Mouse (Mus musculus): ENCODE data around the gene Cckbr. TPM values are rescaled to one million over a fixed set of nuclear protein-coding genes. Genes with fewer than 3 reads are reported as not detected.
A peak's percentile ranks its signal among the peaks of the same experiment; 100 is the strongest.

Cckbr gene
- polyA plus RNA-seq, 1 experiment: not detected

DNA sequence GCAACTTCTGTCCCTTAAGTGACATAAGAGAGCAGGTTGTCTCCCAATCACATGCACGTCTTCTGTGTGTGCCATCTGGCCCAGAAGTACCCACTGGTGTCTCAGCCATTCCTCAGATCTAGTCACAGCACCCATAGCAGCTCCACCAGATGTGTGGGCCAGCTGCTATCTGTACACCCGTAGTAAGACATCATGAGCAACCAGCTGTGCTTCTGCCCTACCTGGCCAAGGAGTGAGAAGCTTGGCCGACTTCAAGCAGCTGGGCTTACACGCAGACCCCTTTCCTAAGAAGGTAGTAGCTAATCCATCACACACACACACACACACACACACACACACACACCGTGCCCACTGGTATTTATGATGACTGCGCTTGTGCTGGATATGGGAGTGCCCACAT, 53.7 kb downstream of the Cckbr start:
- H3K27me3 ChIP-seq (ENCODE audit: control insufficient read depth, insufficient read depth, insufficient read length): no peaks in the 10 kb centered on the region
- no peak overlapping the region for H3ac ChIP-seq (ENCODE audit: control insufficient read depth, insufficient read length, low read depth)
- no peak for TF ChIP-seq MYOD1 (IDR thresholded peaks at IDR 0.05; ENCODE audit: control insufficient read depth, insufficient read length, low read depth)
- no peak for TF ChIP-seq MAX (IDR thresholded peaks at IDR 0.05)
- TF ChIP-seq FOSL1 (IDR thresholded peaks at IDR 0.05; ENCODE audit: insufficient read depth, low read length, poor library complexity, severe bottlenecking): no peak
- no peak for TF ChIP-seq CEBPB (IDR thresholded peaks at IDR 0.05; ENCODE audit: low read depth)
- no peak for TF ChIP-seq MYOG (IDR thresholded peaks at IDR 0.05; ENCODE audit: control insufficient read depth, extremely low read depth, insufficient read length)
- no peak for TF ChIP-seq USF1 (IDR thresholded peaks at IDR 0.05; ENCODE audit: low read depth)
- no peak for TF ChIP-seq CTCF (IDR thresholded peaks at IDR 0.05; ENCODE audit: control insufficient read depth, insufficient read depth, insufficient read length)
- H3K79me2 ChIP-seq (ENCODE audit: control insufficient read depth, insufficient read depth): peaks cover 14% of the 10 kb centered on the region
- no peak overlapping the region for H3K4me3 ChIP-seq (ENCODE audit: insufficient read depth, poor library complexity, severe bottlenecking)
- H3K79me3 ChIP-seq (ENCODE audit: low read depth): no peaks in the 10 kb centered on the region
- no peaks in the 10 kb centered on the region for H3K36me3 ChIP-seq (ENCODE audit: control insufficient read depth, insufficient read depth)

DNA sequence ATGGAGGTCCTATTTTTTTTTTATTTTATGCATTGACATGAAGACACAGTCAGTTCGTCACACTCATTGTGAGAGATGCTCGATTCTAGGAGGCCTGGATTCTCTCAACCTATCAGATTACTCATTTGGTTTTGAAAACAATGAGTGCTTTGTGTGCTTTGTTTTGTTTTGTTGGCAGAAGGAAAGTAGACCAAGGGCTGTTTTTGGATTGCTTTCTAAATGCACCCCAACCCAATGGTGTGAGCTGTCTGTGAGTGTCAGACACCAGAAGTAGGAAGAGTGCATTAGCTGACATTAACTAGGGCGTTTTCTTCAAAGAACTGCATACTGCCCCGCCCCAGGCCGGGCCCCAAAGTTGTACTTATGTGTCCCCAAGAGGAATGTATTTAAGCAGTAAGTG, 54.5 kb downstream of the Cckbr start:
- no peaks in the 10 kb centered on the region for H3K36me3 ChIP-seq (ENCODE audit: control insufficient read depth, insufficient read depth)
- H3K79me2 ChIP-seq (ENCODE audit: control insufficient read depth, insufficient read depth): peaks cover 14% of the 10 kb centered on the region
- H3K27me3 ChIP-seq (ENCODE audit: control insufficient read depth, insufficient read depth, insufficient read length): no peaks in the 10 kb centered on the region
- no peaks in the 10 kb centered on the region for H3K79me3 ChIP-seq (ENCODE audit: low read depth)
- no peak for TF ChIP-seq CEBPB (IDR thresholded peaks at IDR 0.05; ENCODE audit: low read depth)
- no peak for TF ChIP-seq MYOD1 (IDR thresholded peaks at IDR 0.05; ENCODE audit: control insufficient read depth, insufficient read length, low read depth)
- no peak for TF ChIP-seq FOSL1 (IDR thresholded peaks at IDR 0.05; ENCODE audit: insufficient read depth, low read length, poor library complexity, severe bottlenecking)
- TF ChIP-seq MYOG (IDR thresholded peaks at IDR 0.05; ENCODE audit: control insufficient read depth, extremely low read depth, insufficient read length): no peak
- TF ChIP-seq MAX (IDR thresholded peaks at IDR 0.05): no peak
- no peak for TF ChIP-seq USF1 (IDR thresholded peaks at IDR 0.05; ENCODE audit: low read depth)
- no peak for TF ChIP-seq CTCF (IDR thresholded peaks at IDR 0.05; ENCODE audit: control insufficient read depth, insufficient read depth, insufficient read length)
- H3K4me3 ChIP-seq (ENCODE audit: insufficient read depth, poor library complexity, severe bottlenecking): no peak overlapping the region
- no peak overlapping the region for H3ac ChIP-seq (ENCODE audit: control insufficient read depth, insufficient read length, low read depth)

DNA sequence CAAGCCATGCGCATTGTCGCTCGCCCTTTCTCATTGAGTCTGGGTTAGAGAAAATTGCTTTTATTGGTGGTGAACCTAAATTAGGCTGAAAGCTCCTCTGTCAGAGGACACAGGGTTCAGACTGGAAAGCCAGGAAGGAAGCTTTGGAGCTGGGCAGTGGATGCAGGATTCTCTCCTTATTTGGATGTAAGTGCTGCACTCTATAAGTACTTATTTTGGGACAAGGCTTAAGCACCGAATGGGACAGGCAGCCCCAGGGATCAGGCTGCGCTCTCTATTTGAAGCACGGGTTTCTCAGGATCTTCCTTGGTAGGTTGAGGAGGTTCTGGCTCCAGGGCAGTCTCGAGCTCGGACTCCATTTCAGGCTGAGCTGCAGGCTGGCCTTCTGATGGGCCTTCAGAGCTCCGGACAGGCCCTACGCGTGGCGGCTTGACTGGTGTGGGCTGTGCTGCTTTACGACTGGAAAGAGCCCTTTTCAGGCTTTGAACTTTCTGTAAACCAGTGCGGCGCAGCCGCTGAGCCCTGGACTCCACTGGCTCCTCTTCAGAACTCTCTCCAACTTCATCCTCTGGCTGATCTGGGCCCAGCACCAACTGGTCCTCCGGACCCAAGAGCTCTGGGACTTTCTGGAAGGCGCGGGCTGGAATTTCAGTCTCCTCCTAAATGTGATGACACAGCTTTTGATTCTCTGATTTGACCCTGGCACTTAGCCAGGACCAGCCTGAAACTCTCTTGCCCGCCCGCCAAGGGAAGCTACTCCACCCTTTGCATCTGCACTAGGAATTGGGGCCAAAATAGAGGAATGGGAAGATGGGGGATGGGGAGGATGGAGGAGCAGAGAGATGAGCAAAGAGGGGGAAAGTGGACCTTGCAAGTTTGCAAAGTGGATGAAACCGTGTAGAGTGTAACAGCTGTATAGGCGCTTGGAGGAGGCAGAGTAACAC, 55.3 kb downstream of the Cckbr start:
- Histone ChIP-seq H3K36me3 (ENCODE audit: control insufficient read depth, insufficient read depth) (no peaks in the 10 kb centered on the region), H3ac (ENCODE audit: control insufficient read depth, insufficient read length, low read depth) (peak overlapping the region; percentile 90), H3K4me3 (ENCODE audit: insufficient read depth, poor library complexity, severe bottlenecking) (peak overlapping the region; percentile 53), H3K27me3 (ENCODE audit: control insufficient read depth, insufficient read depth, insufficient read length) (no peaks in the 10 kb centered on the region), H3K79me3 (ENCODE audit: low read depth) (no peaks in the 10 kb centered on the region), H3K79me2 (ENCODE audit: control insufficient read depth, insufficient read depth) (peaks cover 14% of the 10 kb centered on the region)
- TF ChIP-seq CTCF (IDR thresholded peaks at IDR 0.05; ENCODE audit: control insufficient read depth, insufficient read depth, insufficient read length) (no peak), FOSL1 (IDR thresholded peaks at IDR 0.05; ENCODE audit: insufficient read depth, low read length, poor library complexity, severe bottlenecking) (no peak), MAX (IDR thresholded peaks at IDR 0.05) (no peak), MYOG (IDR thresholded peaks at IDR 0.05; ENCODE audit: control insufficient read depth, extremely low read depth, insufficient read length) (no peak), USF1 (IDR thresholded peaks at IDR 0.05; ENCODE audit: low read depth) (no peak), MYOD1 (IDR thresholded peaks at IDR 0.05; ENCODE audit: control insufficient read depth, insufficient read length, low read depth) (no peak), CEBPB (IDR thresholded peaks at IDR 0.05; ENCODE audit: low read depth) (no peak)

DNA sequence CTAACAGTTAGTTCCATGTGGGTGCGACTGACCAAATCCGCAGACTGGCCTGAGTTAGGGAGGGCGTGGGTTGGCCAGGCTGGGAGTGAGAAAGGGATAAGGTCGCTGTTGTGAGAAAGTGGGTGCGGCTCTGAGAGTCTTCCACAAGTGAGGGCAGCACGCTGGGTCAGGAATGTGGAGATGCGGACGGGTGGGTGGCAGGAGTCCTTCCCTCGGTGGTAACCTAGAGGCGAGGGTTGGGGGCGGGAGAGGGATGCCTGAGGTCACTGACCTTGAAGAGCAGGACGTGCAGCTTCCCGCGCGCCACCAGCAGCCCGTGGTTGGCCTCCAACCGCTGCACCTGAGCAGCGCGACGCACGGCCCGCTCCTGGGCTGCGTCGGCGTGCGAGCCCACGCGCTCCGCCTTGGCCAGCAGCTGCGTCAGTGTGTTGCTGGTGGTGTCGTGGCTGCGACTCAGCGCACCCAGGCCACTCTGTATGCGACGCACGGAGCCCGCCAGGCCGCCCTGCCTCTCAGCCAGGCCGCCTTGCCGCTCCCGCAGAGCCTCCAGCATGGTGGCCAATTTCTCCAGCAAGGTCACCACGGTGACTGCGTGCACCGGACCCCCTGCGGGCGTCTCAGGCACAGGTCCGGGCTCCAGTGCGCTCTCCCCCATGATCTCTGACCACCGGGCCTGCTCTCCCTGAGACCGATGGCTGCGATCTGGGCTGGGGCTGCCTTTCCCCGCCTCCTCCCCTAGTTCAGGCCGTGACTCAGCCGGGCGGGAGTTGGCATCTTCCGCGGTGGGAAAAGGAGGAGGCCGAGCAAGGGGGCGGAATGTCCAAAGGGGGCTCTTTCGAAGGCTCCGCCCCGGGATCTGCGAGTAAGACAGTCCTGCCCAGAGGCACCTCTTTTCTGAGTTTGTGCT, 56.2 kb downstream of the Cckbr start, which contains the start of gene Cavin3:
Gene Cavin3 (minus strand): TSS at position 796 of the 907 bp plus-strand sequence.
- H3K79me3 ChIP-seq (ENCODE audit: low read depth): no peaks in the 10 kb centered on the region
- H3ac ChIP-seq (ENCODE audit: control insufficient read depth, insufficient read length, low read depth): peak within 1 kb of the TSS; percentile 90
- no peaks in the 10 kb centered on the region for H3K36me3 ChIP-seq (ENCODE audit: control insufficient read depth, insufficient read depth)
- peak within 1 kb of the TSS; percentile 53 for H3K4me3 ChIP-seq (ENCODE audit: insufficient read depth, poor library complexity, severe bottlenecking)
- no peaks in the 10 kb centered on the region for H3K27me3 ChIP-seq (ENCODE audit: control insufficient read depth, insufficient read depth, insufficient read length)
- peaks cover 14% of the 10 kb centered on the region for H3K79me2 ChIP-seq (ENCODE audit: control insufficient read depth, insufficient read depth)
- TF ChIP-seq MAX (IDR thresholded peaks at IDR 0.05): no peak
- TF ChIP-seq CEBPB (IDR thresholded peaks at IDR 0.05; ENCODE audit: low read depth): no peak
- TF ChIP-seq CTCF (IDR thresholded peaks at IDR 0.05; ENCODE audit: control insufficient read depth, insufficient read depth, insufficient read length): no peak
- no peak for TF ChIP-seq MYOD1 (IDR thresholded peaks at IDR 0.05; ENCODE audit: control insufficient read depth, insufficient read length, low read depth)
- no peak for TF ChIP-seq USF1 (IDR thresholded peaks at IDR 0.05; ENCODE audit: low read depth)
- TF ChIP-seq FOSL1 (IDR thresholded peaks at IDR 0.05; ENCODE audit: insufficient read depth, low read length, poor library complexity, severe bottlenecking): no peak
- no peak for TF ChIP-seq MYOG (IDR thresholded peaks at IDR 0.05; ENCODE audit: control insufficient read depth, extremely low read depth, insufficient read length)

DNA sequence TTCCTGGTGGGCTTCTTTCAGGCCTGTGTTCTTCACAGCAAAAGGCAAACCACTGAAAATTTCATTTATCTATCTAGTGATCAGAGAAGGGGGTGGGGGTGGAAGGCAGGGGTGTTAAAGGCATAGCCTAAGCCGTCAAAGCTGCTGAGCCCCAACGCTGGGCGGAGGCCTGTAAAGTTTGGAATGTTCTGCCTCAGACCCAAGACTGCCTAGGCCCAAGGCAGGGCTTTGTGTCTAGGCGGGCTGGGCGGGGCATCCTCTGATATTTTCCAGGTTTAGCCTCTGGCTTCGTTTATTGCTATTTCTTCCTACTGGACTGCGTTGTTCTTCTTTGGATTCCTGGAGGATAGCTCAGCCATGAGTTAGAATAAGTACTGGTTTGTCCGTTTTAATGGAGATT, 56.9 kb downstream of the Cckbr start:
- Histone ChIP-seq H3ac (ENCODE audit: control insufficient read depth, insufficient read length, low read depth) (no peak overlapping the region), H3K4me3 (ENCODE audit: insufficient read depth, poor library complexity, severe bottlenecking) (peak overlapping the region; percentile 53), H3K27me3 (ENCODE audit: control insufficient read depth, insufficient read depth, insufficient read length) (no peaks in the 10 kb centered on the region), H3K79me2 (ENCODE audit: control insufficient read depth, insufficient read depth) (peaks cover 14% of the 10 kb centered on the region), H3K36me3 (ENCODE audit: control insufficient read depth, insufficient read depth) (no peaks in the 10 kb centered on the region), H3K79me3 (ENCODE audit: low read depth) (no peaks in the 10 kb centered on the region)
- TF ChIP-seq USF1 (IDR thresholded peaks at IDR 0.05; ENCODE audit: low read depth) (no peak), MAX (IDR thresholded peaks at IDR 0.05) (no peak), MYOG (IDR thresholded peaks at IDR 0.05; ENCODE audit: control insufficient read depth, extremely low read depth, insufficient read length) (no peak), CEBPB (IDR thresholded peaks at IDR 0.05; ENCODE audit: low read depth) (no peak), FOSL1 (IDR thresholded peaks at IDR 0.05; ENCODE audit: insufficient read depth, low read length, poor library complexity, severe bottlenecking) (no peak), CTCF (IDR thresholded peaks at IDR 0.05; ENCODE audit: control insufficient read depth, insufficient read depth, insufficient read length) (no peak), MYOD1 (IDR thresholded peaks at IDR 0.05; ENCODE audit: control insufficient read depth, insufficient read length, low read depth) (no peak)
